In the genomic region with DNA sequence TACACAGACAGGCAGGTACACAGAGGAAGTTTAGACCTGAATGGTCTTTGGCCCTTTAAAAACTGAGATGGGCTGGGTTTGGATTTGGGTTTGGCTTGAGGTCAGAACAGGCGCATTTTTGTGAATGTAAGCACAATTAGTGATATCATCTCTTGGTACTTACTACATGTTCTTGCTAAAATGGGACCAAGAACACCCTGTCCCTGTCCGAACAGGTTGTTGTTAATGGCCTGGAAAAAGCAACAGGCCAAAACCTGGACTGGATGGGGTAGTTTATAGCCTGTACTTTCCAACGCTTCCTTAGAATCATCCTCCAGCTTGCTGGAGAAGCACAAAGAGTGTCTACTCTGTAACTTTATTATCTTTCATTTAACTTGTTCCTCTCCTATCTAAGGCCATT, we compare ENCODE assay signal across 22 mouse cellular contexts.
DNase-seq lines count a peak whose midpoint lies in the region; ATAC-seq and TF ChIP-seq lines count a peak whose summit lies in the region.
"Had no signal": no experiment of that assay in that cellular context is flagged by ENCODE, and none has a peak within 500 bp of the region (broad histone marks: within the 10 kb centered on the region; RNA-seq: fewer than 3 reads in every experiment).

No protein-coding gene starts in this region.

- H3K4me3 ChIP-seq in lung, postnatal 0 days (ENCODE audit: low read depth, low read length) = no peak overlapping the region
- H3K4me3 ChIP-seq in intestine, postnatal 0 days (ENCODE audit: low read depth, low read length) = no peak overlapping the region
- H3K4me3 ChIP-seq: embryonic facial prominence, embryonic 12.5 days; forebrain, embryonic 12.5 days; heart, embryonic 15.5 days; hindbrain, embryonic 15.5 days had no signal

- H3K9me3 ChIP-seq in lung, postnatal 0 days (ENCODE audit: low read length) = no peaks in the 10 kb centered on the region
- H3K9me3 ChIP-seq in intestine, postnatal 0 days (ENCODE audit: control insufficient read depth) = no peaks in the 10 kb centered on the region
- H3K9me3 ChIP-seq: embryonic facial prominence, embryonic 12.5 days; forebrain, embryonic 12.5 days; G1E; heart, embryonic 15.5 days; hindbrain, embryonic 15.5 days had no signal

- TF ChIP-seq EP300 in lung, postnatal 0 days (IDR thresholded peaks at IDR 0.05) = no peak

- H3K27ac ChIP-seq in lung, postnatal 0 days (ENCODE audit: low read length) = no peak overlapping the region
- H3K27ac ChIP-seq in intestine, postnatal 0 days (ENCODE audit: low read depth, low read length) = no peak overlapping the region
- H3K27ac ChIP-seq: embryonic facial prominence, embryonic 12.5 days; forebrain, embryonic 12.5 days; heart, embryonic 15.5 days; hindbrain, embryonic 15.5 days had no signal

- intact Hi-C loops in heart, postnatal 10 days (cut with DNase I) = no loop called here

- peak; percentile 19 for DNase-seq in adrenal gland, postnatal 14 days
- no peak for DNase-seq in adrenal gland, adult 8-10 months
- peak; percentile 74 for DNase-seq in heart, adult 11 months
- DNase-seq in heart, postnatal 10 days = no peak
- peak; percentile 26 for DNase-seq in lung, postnatal 0 days (ENCODE audit: low spot score)
- DNase-seq in lung, postnatal 36 days = no peak
- DNase-seq in fat pad, adult 2 months (ENCODE audit: extremely low read depth, low read depth, low spot score) = peak; percentile 62
- DNase-seq: adrenal gland, postnatal 10 days; B cell, adult 2 months; cerebellum, adult 11-12 months; cerebellum, adult 9-10 months; cerebellum, postnatal 25 days; heart, postnatal 36 days had no signal

- H3K4me2 ChIP-seq in lung, postnatal 0 days (replicated peaks; ENCODE audit: low read depth, low read length) = no peak overlapping the region
- H3K4me2 ChIP-seq in intestine, postnatal 0 days (replicated peaks; ENCODE audit: low read depth) = no peak overlapping the region
- H3K4me2 ChIP-seq: embryonic facial prominence, embryonic 12.5 days; forebrain, embryonic 12.5 days; heart, embryonic 11.5 days; heart, embryonic 15.5 days; hindbrain, embryonic 15.5 days had no signal

- ATAC-seq in lung, postnatal 0 days = no peak
- ATAC-seq in intestine, postnatal 0 days = no peak
- ATAC-seq: CD4-positive, CD25-positive, alpha-beta regulatory T cell, adult 4 months; forebrain, embryonic 16.5 days had no signal

- TF ChIP-seq CTCF in lung, postnatal 0 days (IDR thresholded peaks at IDR 0.05) = no peak
- TF ChIP-seq CTCF in intestine, postnatal 0 days (IDR thresholded peaks at IDR 0.05; ENCODE audit: low read depth) = no peak

- H3K27me3 ChIP-seq in lung, postnatal 0 days (replicated peaks; ENCODE audit: insufficient read depth, low read length) = no peaks in the 10 kb centered on the region
- H3K27me3 ChIP-seq in intestine, postnatal 0 days (replicated peaks; ENCODE audit: control insufficient read depth, insufficient read depth, low read length) = no peaks in the 10 kb centered on the region
- H3K27me3 ChIP-seq: embryonic facial prominence, embryonic 12.5 days; forebrain, embryonic 12.5 days; heart, embryonic 15.5 days; hindbrain, embryonic 15.5 days had no signal

- H3K36me3 ChIP-seq in lung, postnatal 0 days (ENCODE audit: insufficient read depth, low read length) = no peaks in the 10 kb centered on the region
- H3K36me3 ChIP-seq in intestine, postnatal 0 days (ENCODE audit: control insufficient read depth, insufficient read depth) = no peaks in the 10 kb centered on the region
- H3K36me3 ChIP-seq: embryonic facial prominence, embryonic 12.5 days; forebrain, embryonic 12.5 days; G1E; heart, embryonic 15.5 days; hindbrain, embryonic 15.5 days had no signal

- no peak overlapping the region for H3K9ac ChIP-seq in lung, postnatal 0 days (replicated peaks; ENCODE audit: low read depth)
- H3K9ac ChIP-seq in intestine, postnatal 0 days (ENCODE audit: low read depth, low read length) = no peak overlapping the region
- H3K9ac ChIP-seq: embryonic facial prominence, embryonic 12.5 days; forebrain, embryonic 12.5 days; heart, embryonic 15.5 days; hindbrain, embryonic 15.5 days had no signal

- peaks cover 4% of the 10 kb centered on the region; the same call in 1 of the 2 replicates for H3K4me1 ChIP-seq in lung, postnatal 0 days (ENCODE audit: insufficient read depth, low read depth, low read length)
- no peaks in the 10 kb centered on the region for H3K4me1 ChIP-seq in intestine, postnatal 0 days (replicated peaks; ENCODE audit: control insufficient read depth, insufficient read depth, low read length)
- H3K4me1 ChIP-seq: embryonic facial prominence, embryonic 12.5 days; forebrain, embryonic 12.5 days; hindbrain, embryonic 15.5 days had no signal

- WGBS in lung, postnatal 0 days = 81% methylated on average over 3 of the region's 3 CpGs
- WGBS in intestine, postnatal 0 days = 82% methylated on average over 3 of the region's 3 CpGs

Comparison
In these comparisons a context has a peak if more than half of its experiments do, and no peak if none do; other contexts are left out.
1. DNase-seq: peak in adrenal gland, postnatal 14 days (single experiment), heart, adult 11 months (single experiment), lung, postnatal 0 days (single experiment) and fat pad, adult 2 months (single experiment); none in adrenal gland, adult 8-10 months (single experiment), heart, postnatal 10 days (0 of 2) and lung, postnatal 36 days (single experiment).